Mouse (Mus musculus) CD4-positive, CD25-positive, alpha-beta regulatory T cell, adult 4 months (primary cell): Measurements from ENCODE around the gene Hsd3b4. TPM values are rescaled to one million over a fixed set of nuclear protein-coding genes. Genes with fewer than 3 reads are reported as not detected.
"Not testable (repeated sequence)": the region's sequence is repeated elsewhere in the genome, so short reads cannot be mapped to it uniquely, and the experiment has no call there.

ENCODE experiments used
- ATAC-seq: one replicate; pipeline ENCODE4 v1.8.0; 2017
- polyA plus RNA-seq, 2 experiments: library from polyadenylated mRNA; unstranded; fragments of 100-300 nt; shearing (Covaris generic); gene quantifications; one replicate each; pipeline ENCODE4 v1.2.1; 2017

The Hsd3b4 gene
- polyA plus RNA-seq = not detected

DNA sequence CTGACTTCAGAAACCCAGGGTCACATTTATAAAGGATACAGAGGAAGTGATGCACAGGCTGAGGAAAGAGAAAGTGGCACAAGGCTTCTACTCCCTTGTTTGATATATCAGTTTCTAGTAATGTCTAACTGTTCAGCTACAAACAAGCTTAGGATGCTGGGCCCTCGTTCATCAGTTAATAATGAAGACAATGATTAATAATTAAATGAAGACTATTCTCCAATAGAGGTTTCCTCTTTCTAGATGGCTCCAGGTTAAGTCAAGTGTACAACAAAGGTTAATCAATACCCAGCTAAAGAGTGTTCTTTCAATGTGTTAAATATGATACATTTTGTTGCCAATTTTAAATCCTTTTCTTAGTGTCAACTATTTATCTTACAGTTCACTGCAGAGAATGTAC lies at the start of gene Hsd3b4:
Gene Hsd3b4 (minus strand): TSS at position 101 of the 400 bp plus-strand sequence.
- ATAC-seq = not testable (repeated sequence)

DNA sequence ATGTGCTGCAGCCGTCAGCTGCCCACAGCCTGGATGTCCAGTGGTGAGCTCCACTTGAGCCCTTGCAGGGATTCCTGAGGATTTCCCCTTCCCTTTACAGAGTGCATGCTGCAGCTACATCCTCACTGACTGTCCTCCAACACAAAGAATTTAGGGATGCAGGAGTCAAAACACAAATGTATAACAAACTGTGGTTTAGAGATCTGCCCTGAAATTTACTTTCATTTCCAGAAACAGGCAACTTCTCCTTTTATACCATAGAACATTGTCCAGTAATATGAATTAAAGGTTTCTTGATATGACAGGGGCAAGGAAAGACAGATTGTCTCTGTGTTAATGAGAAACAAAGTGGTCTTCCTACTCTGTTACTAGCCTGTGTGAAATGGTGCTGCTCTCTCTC lies 40.5 kb upstream of the Hsd3b4 start:
- ATAC-seq = not testable (repeated sequence)

DNA sequence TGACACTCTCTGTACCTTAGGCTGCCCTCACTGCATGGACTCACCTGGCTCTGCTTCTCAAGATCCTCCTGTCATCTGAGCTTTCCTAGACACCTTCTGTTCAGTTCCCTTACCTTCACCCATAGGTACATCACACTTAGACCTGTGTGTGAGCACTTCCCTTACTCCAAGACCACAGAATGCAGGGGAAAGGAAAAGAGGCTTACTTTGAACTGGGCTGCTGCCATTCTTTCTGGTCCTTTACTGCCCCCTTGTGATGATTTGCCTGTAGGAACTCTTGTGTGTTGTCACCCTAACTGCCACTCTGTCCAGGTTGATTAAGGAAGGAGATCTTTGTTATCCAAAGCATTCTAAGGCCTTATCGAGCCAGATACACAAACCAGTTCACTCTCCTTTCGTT lies 39.9 kb upstream of the Hsd3b4 start:
- not testable (repeated sequence) for ATAC-seq

DNA sequence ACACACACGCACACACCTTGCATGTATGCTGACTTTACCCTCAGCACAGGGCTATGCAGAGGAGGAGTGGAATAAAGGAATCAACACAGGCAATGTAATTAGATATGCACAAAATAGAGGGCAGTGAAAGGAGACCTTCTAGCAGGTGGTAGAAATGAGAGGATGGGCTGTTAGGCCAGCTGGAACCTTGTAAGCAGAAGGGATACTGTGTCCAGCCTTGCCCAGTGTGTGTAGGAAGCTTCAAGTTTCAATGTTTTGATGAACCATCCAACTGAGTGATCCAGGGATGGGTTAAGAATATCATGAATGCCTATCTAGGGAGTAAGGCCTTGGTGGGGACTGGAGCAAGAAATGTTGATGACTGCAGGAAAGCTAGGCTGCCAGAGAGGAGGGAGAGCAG lies 38.2 kb upstream of the Hsd3b4 start:
- ATAC-seq = not testable (repeated sequence)

DNA sequence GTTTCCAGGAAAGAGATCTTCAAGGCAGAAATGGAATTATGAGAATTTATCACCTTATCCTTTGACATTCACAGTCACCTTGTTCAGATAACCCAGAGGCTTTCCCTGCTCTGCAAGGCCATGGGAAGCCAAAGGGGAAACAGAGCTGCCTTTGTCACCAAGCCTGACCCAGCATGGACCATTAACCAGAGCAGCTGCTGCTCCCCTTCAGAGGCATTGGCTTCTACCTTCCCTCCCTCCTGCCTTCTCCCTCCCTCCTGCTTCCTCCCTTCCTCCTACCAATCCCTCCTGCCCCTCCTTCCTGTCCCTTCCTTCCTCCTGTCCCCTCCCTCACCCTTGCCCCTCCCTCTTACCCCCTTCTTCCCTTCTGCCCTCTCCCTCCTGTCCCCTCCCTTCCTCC lies 37.3 kb upstream of the Hsd3b4 start:
- ATAC-seq = not testable (repeated sequence)

DNA sequence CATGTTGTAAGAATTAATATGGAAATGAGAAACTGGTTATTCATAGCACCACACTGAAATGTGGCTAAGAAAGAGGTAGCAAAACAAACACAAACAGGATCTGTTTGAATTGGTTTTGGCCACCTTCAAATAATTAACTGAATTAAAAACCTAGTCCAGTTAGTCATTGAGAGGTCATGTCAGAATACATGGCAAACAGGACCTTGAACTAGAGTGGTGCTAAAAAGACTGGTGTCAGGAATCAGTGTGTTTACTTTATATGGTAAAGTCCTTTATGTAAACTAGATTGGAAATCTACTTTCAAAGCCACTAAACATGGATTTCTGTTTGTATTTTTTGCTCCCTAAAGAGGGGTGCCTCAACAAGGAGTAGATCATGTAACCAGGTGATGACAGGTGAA lies 14.7 kb upstream of the Hsd3b4 start:
- not testable (repeated sequence) for ATAC-seq

DNA sequence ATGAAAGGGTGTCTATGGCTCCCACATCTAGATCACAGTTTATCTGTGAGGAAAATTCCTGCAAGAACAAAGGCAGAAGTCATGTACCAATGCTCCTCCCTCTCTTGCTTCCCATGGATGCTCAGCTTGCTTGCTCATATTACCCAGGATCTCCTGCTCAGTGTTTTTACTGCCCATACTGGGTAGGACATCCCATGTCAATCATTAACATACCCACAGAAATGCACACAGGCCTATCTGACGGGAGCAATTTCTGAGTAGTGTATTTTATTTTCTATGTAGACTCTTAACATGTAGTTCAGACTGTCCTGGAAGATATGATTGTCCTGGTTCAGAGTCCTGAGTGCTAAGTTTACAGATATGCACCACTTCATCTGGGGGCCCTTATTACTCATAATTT lies 14.2 kb upstream of the Hsd3b4 start:
- not testable (repeated sequence) for ATAC-seq

DNA sequence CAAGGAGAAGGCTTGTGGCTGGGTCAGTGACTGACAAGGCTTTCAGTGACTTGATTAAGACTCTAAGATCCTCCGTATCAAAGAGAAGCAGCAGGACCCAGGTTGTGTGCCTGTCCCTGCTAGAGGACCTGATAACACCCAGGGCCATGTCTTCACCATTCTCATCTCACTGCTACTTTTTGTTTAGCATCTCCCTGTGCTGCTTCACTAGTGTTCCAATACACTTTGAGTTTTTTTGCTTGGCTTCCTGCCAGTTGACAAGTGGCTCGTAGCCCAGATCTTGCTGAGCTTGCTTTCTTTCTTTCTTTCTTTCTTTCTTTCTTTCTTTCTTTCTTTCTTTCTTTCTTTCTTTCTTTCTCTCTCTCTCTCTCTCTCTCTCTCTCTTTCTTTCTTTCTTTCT lies 12.5 kb upstream of the Hsd3b4 start:
- ATAC-seq = not testable (repeated sequence)

DNA sequence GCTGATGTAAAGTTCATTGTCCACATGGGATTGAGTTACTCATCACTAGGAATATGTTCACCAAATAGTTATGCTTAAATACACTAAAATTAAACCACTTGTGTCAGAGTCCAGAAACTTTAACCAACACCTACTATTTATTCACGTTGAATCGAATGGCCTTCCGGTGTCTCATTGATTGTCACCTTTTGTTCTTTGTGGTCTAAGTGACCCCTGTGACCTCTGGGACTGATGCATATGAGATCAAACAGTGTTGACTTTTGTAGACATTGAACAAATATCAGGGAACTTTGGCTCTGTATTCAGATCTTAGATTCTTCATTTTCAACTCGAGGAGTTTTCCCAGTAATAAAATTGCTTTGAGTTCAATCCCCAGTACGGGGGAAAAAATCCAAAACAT lies 3.1 kb downstream of the Hsd3b4 start:
- ATAC-seq = not testable (repeated sequence)

DNA sequence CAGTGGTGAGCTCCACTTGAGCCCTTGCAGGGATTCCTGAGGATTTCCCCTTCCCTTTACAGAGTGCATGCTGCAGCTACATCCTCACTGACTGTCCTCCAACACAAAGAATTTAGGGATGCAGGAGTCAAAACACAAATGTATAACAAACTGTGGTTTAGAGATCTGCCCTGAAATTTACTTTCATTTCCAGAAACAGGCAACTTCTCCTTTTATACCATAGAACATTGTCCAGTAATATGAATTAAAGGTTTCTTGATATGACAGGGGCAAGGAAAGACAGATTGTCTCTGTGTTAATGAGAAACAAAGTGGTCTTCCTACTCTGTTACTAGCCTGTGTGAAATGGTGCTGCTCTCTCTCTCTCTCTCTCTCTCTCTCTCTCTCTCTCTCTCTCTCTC lies 12.9 kb downstream of the Hsd3b4 start:
- not testable (repeated sequence) for ATAC-seq

DNA sequence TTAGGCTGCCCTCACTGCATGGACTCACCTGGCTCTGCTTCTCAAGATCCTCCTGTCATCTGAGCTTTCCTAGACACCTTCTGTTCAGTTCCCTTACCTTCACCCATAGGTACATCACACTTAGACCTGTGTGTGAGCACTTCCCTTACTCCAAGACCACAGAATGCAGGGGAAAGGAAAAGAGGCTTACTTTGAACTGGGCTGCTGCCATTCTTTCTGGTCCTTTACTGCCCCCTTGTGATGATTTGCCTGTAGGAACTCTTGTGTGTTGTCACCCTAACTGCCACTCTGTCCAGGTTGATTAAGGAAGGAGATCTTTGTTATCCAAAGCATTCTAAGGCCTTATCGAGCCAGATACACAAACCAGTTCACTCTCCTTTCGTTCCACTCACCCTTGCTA lies 13.6 kb downstream of the Hsd3b4 start:
- ATAC-seq = not testable (repeated sequence)

DNA sequence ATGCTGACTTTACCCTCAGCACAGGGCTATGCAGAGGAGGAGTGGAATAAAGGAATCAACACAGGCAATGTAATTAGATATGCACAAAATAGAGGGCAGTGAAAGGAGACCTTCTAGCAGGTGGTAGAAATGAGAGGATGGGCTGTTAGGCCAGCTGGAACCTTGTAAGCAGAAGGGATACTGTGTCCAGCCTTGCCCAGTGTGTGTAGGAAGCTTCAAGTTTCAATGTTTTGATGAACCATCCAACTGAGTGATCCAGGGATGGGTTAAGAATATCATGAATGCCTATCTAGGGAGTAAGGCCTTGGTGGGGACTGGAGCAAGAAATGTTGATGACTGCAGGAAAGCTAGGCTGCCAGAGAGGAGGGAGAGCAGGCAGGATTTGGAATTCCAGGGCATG lies 15.3 kb downstream of the Hsd3b4 start:
- not testable (repeated sequence) for ATAC-seq

DNA sequence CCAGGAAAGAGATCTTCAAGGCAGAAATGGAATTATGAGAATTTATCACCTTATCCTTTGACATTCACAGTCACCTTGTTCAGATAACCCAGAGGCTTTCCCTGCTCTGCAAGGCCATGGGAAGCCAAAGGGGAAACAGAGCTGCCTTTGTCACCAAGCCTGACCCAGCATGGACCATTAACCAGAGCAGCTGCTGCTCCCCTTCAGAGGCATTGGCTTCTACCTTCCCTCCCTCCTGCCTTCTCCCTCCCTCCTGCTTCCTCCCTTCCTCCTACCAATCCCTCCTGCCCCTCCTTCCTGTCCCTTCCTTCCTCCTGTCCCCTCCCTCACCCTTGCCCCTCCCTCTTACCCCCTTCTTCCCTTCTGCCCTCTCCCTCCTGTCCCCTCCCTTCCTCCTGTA lies 16.1 kb downstream of the Hsd3b4 start:
- ATAC-seq = not testable (repeated sequence)

DNA sequence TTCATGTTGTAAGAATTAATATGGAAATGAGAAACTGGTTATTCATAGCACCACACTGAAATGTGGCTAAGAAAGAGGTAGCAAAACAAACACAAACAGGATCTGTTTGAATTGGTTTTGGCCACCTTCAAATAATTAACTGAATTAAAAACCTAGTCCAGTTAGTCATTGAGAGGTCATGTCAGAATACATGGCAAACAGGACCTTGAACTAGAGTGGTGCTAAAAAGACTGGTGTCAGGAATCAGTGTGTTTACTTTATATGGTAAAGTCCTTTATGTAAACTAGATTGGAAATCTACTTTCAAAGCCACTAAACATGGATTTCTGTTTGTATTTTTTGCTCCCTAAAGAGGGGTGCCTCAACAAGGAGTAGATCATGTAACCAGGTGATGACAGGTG lies 38.8 kb downstream of the Hsd3b4 start:
- not testable (repeated sequence) for ATAC-seq

DNA sequence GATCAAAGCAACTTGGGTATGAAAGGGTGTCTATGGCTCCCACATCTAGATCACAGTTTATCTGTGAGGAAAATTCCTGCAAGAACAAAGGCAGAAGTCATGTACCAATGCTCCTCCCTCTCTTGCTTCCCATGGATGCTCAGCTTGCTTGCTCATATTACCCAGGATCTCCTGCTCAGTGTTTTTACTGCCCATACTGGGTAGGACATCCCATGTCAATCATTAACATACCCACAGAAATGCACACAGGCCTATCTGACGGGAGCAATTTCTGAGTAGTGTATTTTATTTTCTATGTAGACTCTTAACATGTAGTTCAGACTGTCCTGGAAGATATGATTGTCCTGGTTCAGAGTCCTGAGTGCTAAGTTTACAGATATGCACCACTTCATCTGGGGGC lies 39.3 kb downstream of the Hsd3b4 start:
- ATAC-seq = not testable (repeated sequence)

DNA sequence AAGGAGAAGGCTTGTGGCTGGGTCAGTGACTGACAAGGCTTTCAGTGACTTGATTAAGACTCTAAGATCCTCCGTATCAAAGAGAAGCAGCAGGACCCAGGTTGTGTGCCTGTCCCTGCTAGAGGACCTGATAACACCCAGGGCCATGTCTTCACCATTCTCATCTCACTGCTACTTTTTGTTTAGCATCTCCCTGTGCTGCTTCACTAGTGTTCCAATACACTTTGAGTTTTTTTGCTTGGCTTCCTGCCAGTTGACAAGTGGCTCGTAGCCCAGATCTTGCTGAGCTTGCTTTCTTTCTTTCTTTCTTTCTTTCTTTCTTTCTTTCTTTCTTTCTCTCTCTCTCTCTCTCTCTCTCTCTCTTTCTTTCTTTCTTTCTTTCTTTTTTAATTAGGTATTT lies 41.0 kb downstream of the Hsd3b4 start:
- ATAC-seq = not testable (repeated sequence)

DNA sequence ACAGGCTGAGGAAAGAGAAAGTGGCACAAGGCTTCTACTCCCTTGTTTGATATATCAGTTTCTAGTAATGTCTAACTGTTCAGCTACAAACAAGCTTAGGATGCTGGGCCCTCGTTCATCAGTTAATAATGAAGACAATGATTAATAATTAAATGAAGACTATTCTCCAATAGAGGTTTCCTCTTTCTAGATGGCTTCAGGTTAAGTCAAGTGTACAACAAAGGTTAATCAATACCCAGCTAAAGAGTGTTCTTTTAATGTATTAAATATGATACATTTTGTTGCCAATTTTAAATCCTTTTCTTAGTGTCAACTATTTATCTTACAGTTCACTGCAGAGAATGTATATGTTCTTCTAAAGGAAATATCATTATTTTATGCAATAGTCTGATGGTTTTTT lies 53.3 kb downstream of the Hsd3b4 start, which contains the start of gene Gm4450:
Gene Gm4450 (minus strand): TSS at position 101 of the 400 bp plus-strand sequence.
- ATAC-seq = not testable (repeated sequence)

DNA sequence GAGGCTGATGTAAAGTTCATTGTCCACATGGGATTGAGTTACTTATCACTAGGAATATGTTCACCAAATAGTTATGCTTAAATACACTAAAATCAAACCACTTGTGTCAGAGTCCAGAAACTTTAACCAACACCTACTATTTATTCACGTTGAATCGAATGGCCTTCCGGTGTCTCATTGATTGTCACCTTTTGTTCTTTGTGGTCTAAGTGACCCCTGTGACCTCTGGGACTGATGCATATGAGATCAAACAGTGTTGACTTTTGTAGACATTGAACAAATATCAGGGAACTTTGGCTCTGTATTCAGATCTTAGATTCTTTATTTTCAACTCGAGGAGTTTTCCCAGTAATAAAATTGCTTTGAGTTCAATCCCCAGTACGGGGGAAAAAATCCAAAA lies 56.5 kb downstream of the Hsd3b4 start:
- ATAC-seq = not testable (repeated sequence)

Other genes starting within 250 kb of the Hsd3b4 start
- not detected for gene Hmgcs2, start 230.1 kb downstream of the Hsd3b4 start, polyA plus RNA-seq
- gene Phgdh, start 170.5 kb downstream of the Hsd3b4 start, polyA plus RNA-seq = 100 to 1,000 TPM in 1 of 2 experiments, 10 to 100 TPM in 1; 98.0 to 189 TPM
- not detected for gene Zfp697, start 128.1 kb downstream of the Hsd3b4 start, polyA plus RNA-seq
- not detected for gene Gm4450, start 53.4 kb downstream of the Hsd3b4 start, polyA plus RNA-seq
- not detected for gene Gm10681, start 78.3 kb upstream of the Hsd3b4 start, polyA plus RNA-seq
- not detected for gene Hsd3b5, start 119.7 kb upstream of the Hsd3b4 start, polyA plus RNA-seq
- not detected for gene Hsd3b2, start 214.0 kb upstream of the Hsd3b4 start, polyA plus RNA-seq